8 mouse cellular contexts compared by ENCODE assay signal in genomic region chr8:123253451-123254098, GRCm38 (mm10). TPM values are rescaled to one million over a fixed set of nuclear protein-coding genes. Genes with fewer than 3 reads are reported as not detected.
A peak's percentile ranks its signal among the peaks of the same experiment; 100 is the strongest.
DNase-seq lines count a peak whose midpoint lies in the region; ATAC-seq lines count a peak whose summit lies in the region.

No protein-coding gene starts in this region.

- H3K9me3 ChIP-seq in forebrain, embryonic 14.5 days (replicated peaks; ENCODE audit: control insufficient read depth, low read length) = no peaks in the 10 kb centered on the region
- no peaks in the 10 kb centered on the region for H3K9me3 ChIP-seq in limb, embryonic 15.5 days
- H3K9me3 ChIP-seq in stomach, embryonic 15.5 days = no peaks in the 10 kb centered on the region

- no peaks in the 10 kb centered on the region for H3K27me3 ChIP-seq in forebrain, embryonic 14.5 days (replicated peaks; ENCODE audit: control insufficient read depth, insufficient read depth, low read length)
- no peaks in the 10 kb centered on the region for H3K27me3 ChIP-seq in limb, embryonic 15.5 days
- no peaks in the 10 kb centered on the region for H3K27me3 ChIP-seq in stomach, embryonic 15.5 days (replicated peaks)

- H3K4me3 ChIP-seq in forebrain, embryonic 14.5 days (ENCODE audit: low read depth, low read length) = peak overlapping the region; percentile 98
- peak overlapping the region; percentile 94 for H3K4me3 ChIP-seq in limb, embryonic 15.5 days
- H3K4me3 ChIP-seq in stomach, embryonic 15.5 days (replicated peaks) = peak overlapping the region; percentile 90

- peaks cover 14% of the 10 kb centered on the region for H3K4me1 ChIP-seq in forebrain, embryonic 14.5 days (ENCODE audit: control insufficient read depth, insufficient read depth, low read length)
- peaks cover 35% of the 10 kb centered on the region for H3K4me1 ChIP-seq in limb, embryonic 15.5 days
- H3K4me1 ChIP-seq in stomach, embryonic 15.5 days = peaks cover 23% of the 10 kb centered on the region

- peak; percentile 30 to 35 for DNase-seq in kidney, adult 8-10 months
- DNase-seq in kidney, postnatal 10 days = no peak
- DNase-seq in T-cell, adult 2 months (ENCODE audit: low spot score) = peak; percentile 6
- DNase-seq in forebrain, embryonic 14.5 days (ENCODE audit: low spot score) = peak; percentile 41
- no peak for DNase-seq in right cerebral cortex, postnatal 25 days
- DNase-seq in testis, postnatal 14 days (ENCODE audit: low spot score) = no peak

- WGBS in forebrain, embryonic 14.5 days = 0% methylated on average over 39 of the region's 40 CpGs
- WGBS in limb, embryonic 15.5 days = under 1% methylated on average over 40 of the region's 40 CpGs
- WGBS in stomach, embryonic 15.5 days = under 1% methylated on average over 40 of the region's 40 CpGs

- H3K9ac ChIP-seq in forebrain, embryonic 14.5 days (ENCODE audit: low read length) = peak overlapping the region; percentile 97
- peak overlapping the region; percentile 98 for H3K9ac ChIP-seq in limb, embryonic 15.5 days
- peak overlapping the region; percentile 89; the same call in 1 of the 2 replicates for H3K9ac ChIP-seq in stomach, embryonic 15.5 days

- ATAC-seq in forebrain, embryonic 14.5 days = peak; percentile 71
- peak; percentile 28; the same call in 1 of the 2 replicates for ATAC-seq in limb, embryonic 15.5 days (ENCODE audit: insufficient number of reproducible peaks, low FRiP score, low TSS enrichment, low read depth)
- ATAC-seq in stomach, embryonic 15.5 days (ENCODE audit: insufficient read depth, low FRiP score, low read depth) = no peak; the same call in none of the 2 replicates

- peaks cover 60% of the 10 kb centered on the region for H3K36me3 ChIP-seq in forebrain, embryonic 14.5 days (ENCODE audit: control insufficient read depth, insufficient read depth, low read length)
- H3K36me3 ChIP-seq in limb, embryonic 15.5 days = peaks cover 64% of the 10 kb centered on the region
- peaks cover 36% of the 10 kb centered on the region for H3K36me3 ChIP-seq in stomach, embryonic 15.5 days

- peak overlapping the region; percentile 86 for H3K27ac ChIP-seq in forebrain, embryonic 14.5 days (ENCODE audit: low read depth, low read length)
- peak overlapping the region; percentile 90 for H3K27ac ChIP-seq in limb, embryonic 15.5 days
- peak overlapping the region; percentile 82 for H3K27ac ChIP-seq in stomach, embryonic 15.5 days

- peak overlapping the region; percentile 97 for H3K4me2 ChIP-seq in forebrain, embryonic 14.5 days (ENCODE audit: low read length)
- peak overlapping the region; percentile 92 for H3K4me2 ChIP-seq in limb, embryonic 15.5 days
- H3K4me2 ChIP-seq in stomach, embryonic 15.5 days = peak overlapping the region; percentile 85

RNA-seq across cellular contexts. Expression of gene Zfp276, which starts 0.4 kb away (rescaled TPM):
- 14.7 and 18.5 TPM in 2 replicates for polyA plus RNA-seq in forebrain, embryonic 14.5 days (2014; fragmentation: Nextera tagmentation; extraction: Ambion mirVana)
- polyA plus RNA-seq in limb, embryonic 15.5 days (2015; fragmentation: Nextera tagmentation; extraction: Ambion mirVana) = 25.4 and 28.4 TPM in 2 replicates
- 19.8 and 21.0 TPM in 2 replicates for polyA plus RNA-seq in stomach, embryonic 15.5 days (2015; fragmentation: Nextera tagmentation; extraction: Ambion mirVana)

RNA-seq across cellular contexts. Expression of gene Vps9d1, which starts 0.6 kb away (rescaled TPM):
- polyA plus RNA-seq in forebrain, embryonic 14.5 days (2014; fragmentation: Nextera tagmentation; extraction: Ambion mirVana) = 31.9 and 41.5 TPM in 2 replicates
- 27.2 and 29.4 TPM in 2 replicates for polyA plus RNA-seq in limb, embryonic 15.5 days (2015; fragmentation: Nextera tagmentation; extraction: Ambion mirVana)
- 20.5 and 22.5 TPM in 2 replicates for polyA plus RNA-seq in stomach, embryonic 15.5 days (2015; fragmentation: Nextera tagmentation; extraction: Ambion mirVana)

RNA-seq across cellular contexts. Expression of gene Spata2l, which starts 17.5 kb away (rescaled TPM):
- 2.4 and 4.1 TPM in 2 replicates for polyA plus RNA-seq in forebrain, embryonic 14.5 days (2014; fragmentation: Nextera tagmentation; extraction: Ambion mirVana)
- 5.6 and 5.9 TPM in 2 replicates for polyA plus RNA-seq in limb, embryonic 15.5 days (2015; fragmentation: Nextera tagmentation; extraction: Ambion mirVana)
- 5.0 and 5.8 TPM in 2 replicates for polyA plus RNA-seq in stomach, embryonic 15.5 days (2015; fragmentation: Nextera tagmentation; extraction: Ambion mirVana)

RNA-seq across cellular contexts. Expression of gene Cdk10, which starts 28.9 kb away (rescaled TPM):
- 41.1 and 43.1 TPM in 2 replicates for polyA plus RNA-seq in forebrain, embryonic 14.5 days (2014; fragmentation: Nextera tagmentation; extraction: Ambion mirVana)
- polyA plus RNA-seq in limb, embryonic 15.5 days (2015; fragmentation: Nextera tagmentation; extraction: Ambion mirVana) = 30.0 and 33.4 TPM in 2 replicates
- 28.8 and 30.6 TPM in 2 replicates for polyA plus RNA-seq in stomach, embryonic 15.5 days (2015; fragmentation: Nextera tagmentation; extraction: Ambion mirVana)

RNA-seq across cellular contexts. Expression of gene Spata33, which starts 40.9 kb away (rescaled TPM):
- polyA plus RNA-seq in forebrain, embryonic 14.5 days (2014; fragmentation: Nextera tagmentation; extraction: Ambion mirVana) = 5.8 and 6.5 TPM in 2 replicates
- polyA plus RNA-seq in limb, embryonic 15.5 days (2015; fragmentation: Nextera tagmentation; extraction: Ambion mirVana) = 3.5 and 3.9 TPM in 2 replicates
- polyA plus RNA-seq in stomach, embryonic 15.5 days (2015; fragmentation: Nextera tagmentation; extraction: Ambion mirVana) = 3.0 and 3.1 TPM in 2 replicates

Comparison
In these comparisons a context has a peak if more than half of its experiments do, and no peak if none do; other contexts are left out.
1. DNase-seq: peak in kidney, adult 8-10 months (2 of 2), T-cell, adult 2 months (single experiment) and forebrain, embryonic 14.5 days (single experiment); none in kidney, postnatal 10 days (single experiment), right cerebral cortex, postnatal 25 days (single experiment) and testis, postnatal 14 days (single experiment).
2. Peak in every context shown above with its lines, with median percentiles within 50 percentile points of each other: H3K27ac ChIP-seq, H3K4me2 ChIP-seq, H3K4me3 ChIP-seq and H3K9ac ChIP-seq.